In the genomic region with DNA sequence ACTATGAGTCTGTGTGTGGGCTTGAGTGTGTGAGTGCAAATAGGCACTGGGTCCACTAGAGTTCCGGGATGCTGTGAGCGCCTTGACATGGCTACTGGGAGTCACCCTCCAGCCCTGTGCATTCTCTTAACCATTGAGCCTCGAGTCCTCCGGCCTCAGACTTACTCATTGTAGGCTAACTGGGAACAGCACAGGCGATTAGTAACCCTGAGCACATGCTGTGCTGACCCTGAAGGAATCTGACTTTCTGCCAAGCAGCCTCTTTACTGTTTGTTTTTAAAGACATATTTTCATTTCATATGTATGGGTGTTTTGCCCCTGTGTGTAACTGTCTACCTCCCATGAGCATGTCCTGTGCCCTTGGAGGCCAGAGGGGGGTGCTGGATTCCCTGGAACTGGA, we compare ENCODE assay signal across 13 mouse cellular contexts. TPM values are rescaled to one million over a fixed set of nuclear protein-coding genes. Genes with fewer than 3 reads are reported as not detected.
DNase-seq lines count a peak whose midpoint lies in the region; ATAC-seq and TF ChIP-seq lines count a peak whose summit lies in the region.
"Had no signal": no experiment of that assay in that cellular context is flagged by ENCODE, and none has a peak within 500 bp of the region (broad histone marks: within the 10 kb centered on the region; RNA-seq: fewer than 3 reads in every experiment).

No protein-coding gene starts in this region.

- peaks cover 7% of the 10 kb centered on the region; the same call in 1 of the 2 replicates for H3K4me1 ChIP-seq in forebrain, embryonic 11.5 days (replicated peaks; ENCODE audit: control insufficient read depth, insufficient read depth, low read length)
- peaks cover 7% of the 10 kb centered on the region for H3K4me1 ChIP-seq in forebrain, postnatal 0 days (ENCODE audit: insufficient read depth)
- H3K4me1 ChIP-seq in forebrain, embryonic 15.5 days = peaks cover 20% of the 10 kb centered on the region
- no peaks in the 10 kb centered on the region for H3K4me1 ChIP-seq in midbrain, embryonic 11.5 days (ENCODE audit: control insufficient read depth, insufficient read depth, low read length)
- H3K4me1 ChIP-seq: heart, embryonic 10.5 days had no signal

- no peaks in the 10 kb centered on the region for H3K9me3 ChIP-seq in forebrain, embryonic 11.5 days (ENCODE audit: control insufficient read depth, low read length)
- no peaks in the 10 kb centered on the region for H3K9me3 ChIP-seq in forebrain, postnatal 0 days (ENCODE audit: low read length)
- no peaks in the 10 kb centered on the region for H3K9me3 ChIP-seq in forebrain, embryonic 15.5 days
- H3K9me3 ChIP-seq in midbrain, embryonic 11.5 days (ENCODE audit: control insufficient read depth, low read length) = no peaks in the 10 kb centered on the region
- H3K9me3 ChIP-seq: heart, embryonic 10.5 days; limb, embryonic 12.5 days had no signal

- H3K27ac ChIP-seq in forebrain, embryonic 11.5 days (ENCODE audit: low read depth, low read length) = peak overlapping the region; percentile 81
- no peak overlapping the region for H3K27ac ChIP-seq in forebrain, postnatal 0 days (ENCODE audit: low read depth, low read length)
- H3K27ac ChIP-seq in forebrain, embryonic 15.5 days (replicated peaks) = peak overlapping the region; percentile 87
- no peak overlapping the region for H3K27ac ChIP-seq in midbrain, embryonic 11.5 days (ENCODE audit: low read depth, low read length)
- H3K27ac ChIP-seq: heart, embryonic 10.5 days; limb, embryonic 12.5 days had no signal

- ATAC-seq in forebrain, embryonic 11.5 days (replicated peaks; ENCODE audit: low FRiP score) = no peak
- ATAC-seq in forebrain, postnatal 0 days = no peak
- ATAC-seq in forebrain, embryonic 15.5 days (replicated peaks) = no peak
- ATAC-seq in midbrain, embryonic 11.5 days (ENCODE audit: low FRiP score) = no peak
- ATAC-seq: activated CD4-positive, CD25-positive, alpha-beta regulatory T cell, adult 4 months had no signal

- no peak overlapping the region for H3K4me2 ChIP-seq in forebrain, embryonic 11.5 days (ENCODE audit: low read depth, low read length, severe bottlenecking)
- no peak overlapping the region for H3K4me2 ChIP-seq in forebrain, postnatal 0 days (ENCODE audit: low read depth)
- no peak overlapping the region for H3K4me2 ChIP-seq in forebrain, embryonic 15.5 days (replicated peaks)
- no peak overlapping the region for H3K4me2 ChIP-seq in midbrain, embryonic 11.5 days
- H3K4me2 ChIP-seq: limb, embryonic 12.5 days had no signal

- no peak overlapping the region for H3K9ac ChIP-seq in forebrain, embryonic 11.5 days (ENCODE audit: low read length)
- H3K9ac ChIP-seq in forebrain, postnatal 0 days = no peak overlapping the region
- no peak overlapping the region for H3K9ac ChIP-seq in forebrain, embryonic 15.5 days (replicated peaks)
- no peak overlapping the region for H3K9ac ChIP-seq in midbrain, embryonic 11.5 days (ENCODE audit: low read length)
- H3K9ac ChIP-seq: limb, embryonic 12.5 days had no signal

- DNase-seq in forebrain, embryonic 11.5 days (ENCODE audit: low spot score) = no peak
- DNase-seq in forebrain, postnatal 0 days = no peak
- peak; percentile 20 for DNase-seq in 3T3-L1 (ENCODE audit: low read depth, low spot score)
- DNase-seq in midbrain, embryonic 11.5 days (ENCODE audit: low spot score, missing footprints) = peak; percentile 56
- no peak for DNase-seq in lung, postnatal 36 days
- no peak for DNase-seq in urinary bladder, postnatal 14 days (ENCODE audit: low spot score)
- no peak for DNase-seq in gastrocnemius, postnatal 4 days (ENCODE audit: low spot score in 2 of 2)
- DNase-seq: heart, postnatal 36 days had no signal

- 77% methylated on average over 5 of the region's 5 CpGs for WGBS in forebrain, embryonic 11.5 days
- WGBS in forebrain, postnatal 0 days = 74% methylated on average over 5 of the region's 5 CpGs
- WGBS in forebrain, embryonic 15.5 days = 66% methylated on average over 5 of the region's 5 CpGs
- 74% methylated on average over 5 of the region's 5 CpGs for WGBS in midbrain, embryonic 11.5 days

- no peak overlapping the region for H3K4me3 ChIP-seq in forebrain, embryonic 11.5 days (ENCODE audit: low read depth, low read length)
- H3K4me3 ChIP-seq in forebrain, postnatal 0 days (ENCODE audit: low read depth, low read length) = no peak overlapping the region
- no peak overlapping the region for H3K4me3 ChIP-seq in forebrain, embryonic 15.5 days
- no peak overlapping the region for H3K4me3 ChIP-seq in midbrain, embryonic 11.5 days (ENCODE audit: low read depth, low read length)
- H3K4me3 ChIP-seq: heart, embryonic 10.5 days; limb, embryonic 12.5 days; myocyte had no signal

- H3K36me3 ChIP-seq in forebrain, embryonic 11.5 days (ENCODE audit: control insufficient read depth, insufficient read depth, low read length) = no peaks in the 10 kb centered on the region
- no peaks in the 10 kb centered on the region for H3K36me3 ChIP-seq in forebrain, postnatal 0 days (ENCODE audit: insufficient read depth)
- no peaks in the 10 kb centered on the region for H3K36me3 ChIP-seq in forebrain, embryonic 15.5 days
- H3K36me3 ChIP-seq in midbrain, embryonic 11.5 days (ENCODE audit: control insufficient read depth, insufficient read depth, low read length) = no peaks in the 10 kb centered on the region
- H3K36me3 ChIP-seq: heart, embryonic 10.5 days; limb, embryonic 12.5 days had no signal

- TF ChIP-seq CTCF in forebrain, postnatal 0 days (IDR thresholded peaks at IDR 0.05; ENCODE audit: low read depth) = no peak

- H3K27me3 ChIP-seq in forebrain, embryonic 11.5 days (ENCODE audit: control insufficient read depth, insufficient read depth, low read length) = no peaks in the 10 kb centered on the region
- no peaks in the 10 kb centered on the region for H3K27me3 ChIP-seq in forebrain, postnatal 0 days (ENCODE audit: insufficient read depth, low read length)
- H3K27me3 ChIP-seq in forebrain, embryonic 15.5 days = no peaks in the 10 kb centered on the region
- no peaks in the 10 kb centered on the region for H3K27me3 ChIP-seq in midbrain, embryonic 11.5 days (ENCODE audit: control insufficient read depth, insufficient read depth, low read length)
- H3K27me3 ChIP-seq: limb, embryonic 12.5 days had no signal

RNA-seq across cellular contexts. Expression of a gene that starts 10.9 kb away (rescaled TPM):
- polyA plus RNA-seq in forebrain, embryonic 11.5 days (2014; fragmentation: Nextera tagmentation; extraction: Ambion mirVana) = 12.5 and 14.5 TPM in 2 replicates
- total RNA-seq in forebrain, postnatal 0 days (2014; rRNA removed) = 70.3 and 81.0 TPM in 2 replicates
- 27.4 and 34.5 TPM in 2 replicates for polyA plus RNA-seq in forebrain, postnatal 0 days (2015; fragmentation: Nextera tagmentation; extraction: Ambion mirVana)
- 21.1 and 24.1 TPM in 2 replicates for polyA plus RNA-seq in forebrain, embryonic 15.5 days (2015; fragmentation: Nextera tagmentation; extraction: Ambion mirVana)
- polyA plus RNA-seq in midbrain, embryonic 11.5 days (2014; fragmentation: Nextera tagmentation; extraction: Ambion mirVana) = 12.8 and 13.0 TPM in 2 replicates
- total RNA-seq in gastrocnemius, postnatal 4 days (2021) = 10 to 100 TPM; 25.0 to 25.1 TPM

RNA-seq across cellular contexts. Expression of a gene that starts 28.9 kb away (rescaled TPM):
- polyA plus RNA-seq in forebrain, embryonic 11.5 days (2014; fragmentation: Nextera tagmentation; extraction: Ambion mirVana) = 31.9 and 37.4 TPM in 2 replicates
- total RNA-seq in forebrain, postnatal 0 days (2014; rRNA removed) = 36.6 and 52.6 TPM in 2 replicates
- polyA plus RNA-seq in forebrain, postnatal 0 days (2015; fragmentation: Nextera tagmentation; extraction: Ambion mirVana) = 9.1 and 12.5 TPM in 2 replicates
- polyA plus RNA-seq in forebrain, embryonic 15.5 days (2015; fragmentation: Nextera tagmentation; extraction: Ambion mirVana) = 18.0 and 18.3 TPM in 2 replicates
- polyA plus RNA-seq in midbrain, embryonic 11.5 days (2014; fragmentation: Nextera tagmentation; extraction: Ambion mirVana) = 13.9 and 15.8 TPM in 2 replicates
- 10 to 100 TPM; 29.9 to 34.0 TPM for total RNA-seq in gastrocnemius, postnatal 4 days (2021)

Comparison
In these comparisons a context has a peak if more than half of its experiments do, and no peak if none do; other contexts are left out.
1. H3K27ac ChIP-seq: peak in forebrain, embryonic 11.5 days (single experiment) and forebrain, embryonic 15.5 days (single experiment); none in forebrain, postnatal 0 days (single experiment) and midbrain, embryonic 11.5 days (single experiment).
2. DNase-seq: peak in 3T3-L1 (single experiment) and midbrain, embryonic 11.5 days (single experiment); none in forebrain, embryonic 11.5 days (single experiment), forebrain, postnatal 0 days (single experiment), lung, postnatal 36 days (single experiment), urinary bladder, postnatal 14 days (single experiment) and gastrocnemius, postnatal 4 days (0 of 2).